Mouse (Mus musculus) testis, postnatal 14 days (tissue): ENCODE measurements around the gene 6030408B16Rik.

Experiments
- DNase-seq: peaks from one replicate; pipeline ENCODE4 v3.0.0; 2021; ENCODE audit warnings: low spot score

The 6030408B16Rik gene

DNA sequence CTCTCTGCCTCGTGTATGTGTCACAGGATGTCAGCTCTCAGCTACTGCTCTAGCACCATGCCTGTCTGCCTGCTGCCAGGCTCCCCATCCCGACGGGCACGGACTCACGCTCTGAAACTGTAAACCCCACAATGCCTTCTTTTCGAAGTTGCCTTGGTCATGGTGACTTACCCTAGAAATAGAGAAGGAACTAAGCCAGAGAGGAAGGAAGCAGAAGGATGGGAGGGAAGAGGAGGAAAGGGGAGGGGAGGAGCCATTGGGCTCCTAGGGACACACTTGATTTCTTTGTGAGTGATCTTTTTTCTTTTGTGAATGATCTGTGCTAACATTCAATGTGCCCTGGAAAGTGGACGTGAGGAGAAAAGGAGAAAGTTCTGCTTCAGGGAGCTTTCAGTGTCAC lies 5.0 kb downstream of the 6030408B16Rik start:
- DNase-seq: no peak

GRCm38 (mm10) chr15:101298550-101298949 lies 5.5 kb downstream of the 6030408B16Rik start:
- no peak for DNase-seq

GRCm38 (mm10) chr15:101299480-101299960 lies 6.5 kb downstream of the 6030408B16Rik start:
- DNase-seq: peak; percentile 72

DNA sequence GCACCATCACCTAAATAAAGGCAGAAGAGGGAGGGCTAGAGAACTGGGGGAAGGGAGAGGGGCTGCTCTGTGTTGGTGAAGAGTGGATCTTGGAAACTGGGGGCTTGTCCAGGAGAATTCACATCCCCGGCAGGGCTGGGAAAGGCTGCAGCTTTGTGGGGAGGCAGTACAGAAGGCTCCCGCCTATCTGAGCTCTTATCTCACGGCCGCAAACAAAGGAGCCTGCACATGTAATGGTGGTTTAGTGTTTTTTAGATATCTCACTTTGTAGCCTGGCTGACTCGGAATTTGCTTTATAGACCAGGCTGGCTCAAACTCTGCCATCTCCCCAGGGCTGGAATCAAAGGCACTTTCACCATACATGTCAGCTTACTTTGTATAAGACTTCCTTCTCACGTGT lies 7.1 kb downstream of the 6030408B16Rik start:
- no peak for DNase-seq

DNA sequence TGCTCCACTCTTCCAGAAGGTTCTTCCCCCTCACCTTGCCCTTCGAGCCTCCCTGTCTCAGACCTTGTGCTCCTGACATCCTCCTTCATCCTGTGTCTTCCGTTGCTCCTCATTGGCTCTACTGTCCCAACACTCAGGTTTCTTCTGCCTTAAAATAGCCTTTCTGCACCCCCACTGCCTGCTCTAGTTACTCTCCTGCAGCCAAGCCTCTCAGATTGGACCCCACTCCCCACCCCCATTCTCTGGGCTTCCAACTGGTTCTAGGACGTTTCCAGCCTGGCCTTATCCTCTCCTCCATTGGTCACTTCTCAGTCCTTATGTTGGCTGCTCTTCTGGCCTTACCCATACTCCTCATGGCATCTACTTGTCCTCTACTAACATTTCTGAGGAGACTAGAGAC lies 9.2 kb downstream of the 6030408B16Rik start:
- DNase-seq: no peak

- no peak for DNase-seq
Measured at GRCm38 (mm10) chr15:101303830-101304229, 10.8 kb downstream of the 6030408B16Rik start.

DNA sequence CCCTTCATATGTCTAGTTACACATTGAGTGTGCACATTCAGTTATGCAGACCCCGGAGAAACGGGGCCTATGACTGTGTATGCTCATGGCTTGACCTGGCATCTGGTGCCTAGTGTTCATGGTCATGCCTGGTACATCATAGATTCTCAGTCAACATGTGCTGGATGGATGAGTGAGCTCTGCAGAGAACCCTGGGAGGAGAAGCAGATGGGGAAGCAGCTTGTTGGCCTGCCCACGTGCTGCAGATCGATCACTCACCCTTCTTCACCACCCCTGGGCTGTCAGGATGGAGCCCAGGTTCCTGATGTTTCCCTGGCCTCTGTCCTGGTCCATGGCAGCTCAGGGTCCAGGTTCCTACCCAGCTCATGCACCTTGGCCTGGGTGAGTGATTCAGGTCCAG lies 13.4 kb downstream of the 6030408B16Rik start:
- no peak for DNase-seq

DNA sequence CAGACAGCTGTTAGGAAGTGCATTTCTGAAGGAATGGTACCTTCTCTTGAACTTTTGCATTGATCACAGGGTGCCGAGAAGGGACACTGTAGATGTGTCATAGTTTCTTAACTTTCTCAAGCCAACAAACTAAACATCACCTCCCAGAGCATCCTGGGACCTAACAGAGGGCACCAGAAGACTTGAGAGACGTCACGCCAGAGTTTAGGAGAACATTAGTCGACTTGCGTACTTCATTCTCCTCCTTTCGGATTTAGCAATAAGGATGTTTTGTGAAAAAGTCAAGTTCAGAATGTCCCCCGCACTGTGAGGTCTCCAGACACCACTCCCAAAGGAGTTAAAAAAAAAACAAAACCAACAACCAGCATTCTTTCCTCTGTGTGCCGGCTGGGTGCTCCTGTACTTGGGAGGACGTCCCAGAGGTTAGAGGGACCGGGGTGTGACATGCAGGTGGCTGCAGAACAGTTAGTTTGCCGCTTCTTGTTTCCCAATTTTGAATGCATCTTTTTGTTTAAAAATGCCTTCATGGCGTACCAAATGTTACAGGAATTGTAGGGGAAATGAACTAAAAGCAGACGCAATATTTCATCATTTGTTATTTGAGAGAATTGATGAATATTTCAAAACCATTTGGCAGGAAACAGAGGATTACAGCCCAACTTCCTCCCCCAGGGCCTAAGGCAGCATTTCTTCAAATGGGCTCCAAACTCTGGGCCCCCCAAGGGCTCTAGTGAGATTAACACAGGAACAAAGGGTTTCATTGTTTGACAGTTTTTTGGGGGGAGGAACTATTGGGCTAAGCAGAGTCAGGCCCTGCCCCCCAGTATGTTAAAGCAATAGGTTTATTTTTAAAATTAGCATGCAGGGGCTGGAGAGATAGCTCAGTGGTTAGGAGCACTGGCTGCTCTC lies 15.7 kb downstream of the 6030408B16Rik start:
- no peak for DNase-seq

DNA sequence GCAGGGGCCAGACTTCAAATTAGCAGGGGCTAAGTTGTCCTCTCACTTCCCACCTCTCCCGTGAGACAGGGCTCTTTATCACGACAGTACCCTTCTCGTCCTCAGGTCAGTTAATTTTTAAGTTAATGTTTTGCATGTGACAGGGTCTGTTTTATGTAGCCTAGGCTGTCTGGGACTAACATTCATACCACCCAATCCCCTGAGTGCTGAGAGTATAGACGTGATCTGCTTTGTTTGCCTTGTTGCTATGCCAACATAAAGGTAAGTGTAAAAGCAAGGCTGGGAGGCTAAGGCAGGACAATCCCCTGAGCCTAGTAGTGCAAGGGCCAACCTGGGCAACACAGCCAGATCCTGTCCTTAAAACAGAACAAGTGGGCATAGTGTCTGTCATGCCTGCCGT lies 16.5 kb downstream of the 6030408B16Rik start:
- DNase-seq: no peak

- DNase-seq: no peak
Measured at GRCm38 (mm10) chr15:101311087-101311770, 18.2 kb downstream of the 6030408B16Rik start.

DNA sequence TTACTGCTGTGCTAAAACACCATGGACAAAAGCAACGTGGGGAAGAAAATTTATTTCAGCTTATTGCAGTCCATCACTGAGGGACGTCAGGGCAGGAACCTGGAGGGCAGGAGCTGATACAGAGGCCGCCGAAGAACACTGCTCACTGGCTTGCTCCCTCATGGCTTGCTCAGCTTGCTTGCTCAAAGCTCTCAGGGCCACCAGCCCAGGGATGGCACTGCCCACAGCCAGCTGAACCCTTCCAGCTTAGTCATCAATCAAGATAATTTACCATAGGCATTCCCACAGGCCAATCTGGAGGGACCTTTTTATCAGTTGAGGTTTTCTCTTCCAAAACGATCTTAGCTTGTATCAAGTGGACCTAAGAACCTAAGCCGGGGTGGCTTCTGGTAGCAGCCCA lies 19.0 kb downstream of the 6030408B16Rik start:
- DNase-seq: no peak

- DNase-seq: no peak
Measured at GRCm38 (mm10) chr15:101315378-101315777, 22.4 kb downstream of the 6030408B16Rik start.

DNA sequence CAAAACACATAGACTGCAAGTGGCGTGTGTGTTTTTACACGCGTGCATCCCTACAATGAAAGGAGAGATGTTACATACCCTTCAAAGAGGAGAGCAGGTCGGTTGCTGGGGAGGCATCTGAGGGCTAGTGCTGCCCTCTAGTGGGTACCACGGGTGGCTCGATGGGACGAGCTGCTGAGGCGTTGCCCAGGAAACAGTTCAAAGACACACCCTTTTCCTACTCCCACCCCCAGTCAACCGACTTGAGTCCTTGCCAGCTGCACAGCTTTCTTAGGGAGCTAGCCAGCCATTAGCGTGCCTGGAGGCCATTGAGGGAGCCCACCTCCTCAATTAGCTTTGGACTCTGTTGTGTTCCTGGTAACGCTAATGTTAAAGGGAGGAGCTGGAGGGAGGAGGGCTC lies 22.8 kb downstream of the 6030408B16Rik start:
- DNase-seq: peak; percentile 81

DNA sequence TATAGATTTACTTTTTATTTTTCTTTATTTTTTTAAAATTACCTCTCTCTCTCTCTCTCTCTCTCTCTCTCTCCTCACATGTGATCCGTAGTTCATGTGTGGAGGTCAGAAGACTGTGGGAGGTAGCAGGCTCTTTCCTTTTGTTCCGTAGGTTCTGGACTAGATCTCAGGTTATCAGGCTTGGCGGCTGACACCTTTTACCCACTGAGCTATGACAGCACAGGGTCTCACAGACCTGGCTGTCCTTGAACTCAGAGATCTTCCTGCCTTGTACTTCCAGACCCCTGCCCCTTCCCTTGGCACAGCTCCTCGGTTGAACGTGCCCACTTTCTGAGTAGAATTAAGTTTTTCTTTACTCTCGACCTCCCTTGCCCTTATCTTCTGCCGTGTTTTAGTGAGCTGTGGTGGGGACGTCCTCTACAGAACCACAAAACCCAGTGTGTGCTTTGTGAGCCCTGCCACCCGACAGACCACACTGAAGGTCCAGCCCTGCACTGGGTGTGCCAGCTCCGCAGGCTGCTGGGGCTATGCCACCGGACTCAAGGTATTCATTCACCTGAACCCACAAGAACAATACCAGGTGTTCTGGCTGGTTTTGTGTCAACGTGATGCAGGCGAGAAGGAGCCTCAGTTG lies 23.4 kb downstream of the 6030408B16Rik start:
- DNase-seq: no peak

DNA sequence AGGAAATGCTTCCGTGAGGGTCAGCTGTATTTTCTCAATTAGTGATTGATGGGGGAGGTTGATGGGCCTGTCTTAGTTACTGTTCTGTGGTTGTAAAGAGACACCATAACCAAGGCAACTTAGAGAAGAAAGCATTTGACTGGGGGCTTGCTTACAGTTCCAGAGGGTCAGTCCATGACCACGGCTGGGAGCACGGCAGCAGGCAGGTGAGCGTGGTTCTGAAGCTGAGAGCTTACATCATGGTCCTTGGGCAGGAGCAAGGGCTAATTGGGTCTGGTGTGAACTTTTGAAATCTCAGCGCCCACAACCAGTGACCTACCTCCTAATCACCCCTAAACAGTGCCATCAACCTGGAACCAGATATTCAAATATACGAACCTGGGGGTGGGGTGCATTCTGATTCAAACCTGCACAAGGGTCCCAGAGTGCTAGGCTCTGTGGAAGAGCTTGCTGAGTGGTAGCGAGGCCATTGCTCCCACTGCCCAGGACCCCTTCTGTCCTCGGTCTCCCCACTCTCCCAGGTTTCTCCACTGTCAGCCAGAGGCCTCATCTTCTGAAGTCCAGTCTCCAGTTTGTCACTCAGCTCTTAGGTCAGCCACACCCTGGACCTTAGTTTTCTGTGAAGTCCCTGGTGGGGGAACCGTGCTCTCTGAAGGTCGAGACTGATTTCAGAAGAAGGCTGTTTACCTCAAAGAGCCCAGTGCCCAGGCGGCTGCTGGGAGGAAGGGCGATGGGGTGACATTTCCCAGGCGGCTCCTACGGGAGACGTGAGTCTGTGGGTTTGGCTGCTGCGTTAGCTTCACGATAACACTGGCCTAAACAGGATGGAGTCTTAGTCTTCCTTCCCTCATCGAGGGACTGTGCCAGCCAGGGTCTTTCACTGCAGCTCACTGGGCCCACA lies 24.2 kb downstream of the 6030408B16Rik start:
- DNase-seq: no peak

DNA sequence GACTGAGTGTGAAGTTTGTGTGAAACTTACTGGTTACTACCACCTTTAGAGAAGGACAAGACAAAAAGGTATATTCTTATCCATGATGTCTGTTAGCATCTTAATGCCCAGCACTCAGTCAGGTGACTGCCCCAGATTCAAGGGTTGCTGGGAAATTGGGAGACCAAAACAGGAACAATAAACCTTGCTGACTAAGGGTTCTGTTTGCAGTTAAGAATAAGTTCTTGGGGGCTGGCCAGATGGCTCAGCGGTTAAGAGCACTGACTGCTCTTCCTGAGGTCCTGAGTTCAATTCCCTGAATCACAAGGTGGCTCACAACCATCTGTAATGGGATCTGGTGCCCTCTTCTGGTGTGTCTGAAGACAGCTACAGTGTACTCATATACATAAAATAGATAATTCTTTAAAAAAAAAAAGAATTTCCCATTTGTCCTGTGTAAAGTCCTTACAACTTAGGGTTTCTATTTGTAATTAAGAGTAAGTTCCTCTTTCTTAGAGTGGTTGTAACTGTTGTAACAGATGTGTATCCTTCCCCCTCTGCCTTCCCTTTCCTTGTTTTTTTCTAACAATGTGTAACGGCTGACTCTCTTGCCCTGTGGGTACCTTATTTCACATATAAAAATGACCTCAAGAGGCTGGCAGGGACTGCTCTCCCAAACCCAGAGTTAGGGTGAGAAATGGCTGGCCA lies 24.9 kb downstream of the 6030408B16Rik start:
- DNase-seq: no peak

GRCm38 (mm10) chr15:101318889-101319765 lies 26.1 kb downstream of the 6030408B16Rik start:
- peak; percentile 53 for DNase-seq

- no peak for DNase-seq
Measured at GRCm38 (mm10) chr15:101320010-101320617, 27.1 kb downstream of the 6030408B16Rik start.

DNA sequence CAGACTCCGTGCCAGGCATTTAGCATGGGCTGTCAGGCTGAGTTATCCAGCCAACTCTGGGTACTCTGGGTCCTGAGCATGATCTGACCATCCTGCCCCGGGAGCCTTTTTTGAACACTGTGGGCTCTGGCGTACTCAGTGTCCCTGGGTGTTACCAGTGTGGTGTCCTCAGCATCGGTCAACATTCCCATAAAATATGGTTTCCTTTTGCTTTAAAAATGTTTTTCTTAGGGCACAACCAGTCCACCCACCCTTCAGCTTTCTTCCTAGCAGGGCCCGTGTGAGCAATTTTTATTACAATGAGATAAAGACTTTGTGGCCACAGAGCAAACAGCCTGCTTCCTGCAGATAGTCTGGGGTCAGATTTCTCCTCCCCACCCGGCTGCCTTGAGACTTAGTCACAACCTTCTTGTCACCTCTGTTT lies 27.6 kb downstream of the 6030408B16Rik start:
- no peak for DNase-seq
